Mouse (Mus musculus) thymus, adult 2 months (tissue): ENCODE results near the gene Ttc21a.

Source experiments
- CTCF ChIP-seq: fragments of 200-500 bp; IDR thresholded peaks from 2 replicates; pipeline ENCODE4 v1.5.1; 2012; ENCODE audit warnings: mild to moderate bottlenecking, control low read depth, low read length, moderate library complexity, borderline replicate concordance; ENCODE audit not compliant: control insufficient read depth, poor library complexity, insufficient read depth; ENCODE audit errors: extremely low read depth
- POLR2A ChIP-seq: fragments of 200-500 bp; IDR thresholded peaks from 2 replicates; pipeline ENCODE4 v1.6.1; 2012; ENCODE audit warnings: mild to moderate bottlenecking, low read length, control low read depth, moderate library complexity; ENCODE audit not compliant: control insufficient read depth, poor library complexity, insufficient read depth; ENCODE audit errors: extremely low read depth

DNA sequence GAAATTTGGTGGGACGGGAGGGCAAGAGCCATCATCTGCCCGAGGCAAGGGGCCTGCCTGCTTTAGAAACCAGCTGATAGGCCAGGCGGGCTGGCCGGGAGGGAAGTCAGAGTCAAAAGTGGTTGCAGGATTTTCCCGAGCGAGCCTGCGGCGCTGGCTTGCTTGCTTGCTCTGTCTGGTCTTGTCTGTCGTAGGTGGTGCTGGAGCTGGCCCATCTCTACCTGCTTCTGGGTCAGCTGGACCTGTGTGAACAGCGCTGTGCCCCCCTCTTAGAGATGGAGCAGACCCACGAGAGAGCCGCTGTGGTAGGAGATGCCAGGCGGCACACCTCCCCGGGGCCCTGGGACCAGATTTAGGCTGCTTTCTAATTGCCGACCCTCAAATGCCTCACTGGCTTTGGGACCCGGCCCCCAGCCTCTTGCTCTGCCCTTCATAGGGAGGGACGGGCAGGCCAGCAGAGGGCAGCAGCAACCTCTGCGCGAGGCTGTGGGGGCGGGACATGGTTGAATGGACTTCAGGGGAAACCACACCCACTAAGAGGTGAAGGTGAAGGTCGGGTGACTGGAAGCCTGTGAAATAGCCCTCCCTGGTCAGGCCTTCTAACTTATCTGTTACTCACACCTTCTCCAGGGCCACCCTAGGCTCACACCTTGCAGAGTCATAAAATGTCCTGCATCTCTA is 25.7 kb downstream of the Ttc21a start:
- TF ChIP-seq CTCF (peak; percentile 97), POLR2A (no peak)
